Mouse (Mus musculus) lung, adult 18-20 months (tissue): ENCODE data around the gene Hid1.

Experiments
- DNase-seq, 2 experiments: peaks; one replicate each; pipeline ENCODE4 v3.0.0; 2022; ENCODE audit warnings: mixed read lengths in 2 of 2

Hid1 gene

GRCm38 (mm10) chr11:115374695-115375425 is 7.3 kb upstream of the Hid1 start:
- DNase-seq, result no peak

- DNase-seq, result peak; percentile 69 to 80
Measured at GRCm38 (mm10) chr11:115373805-115374694, 6.5 kb upstream of the Hid1 start.

- no peak for DNase-seq
Measured at GRCm38 (mm10) chr11:115372737-115373136, 5.2 kb upstream of the Hid1 start.

GRCm38 (mm10) chr11:115372015-115372414 is 4.5 kb upstream of the Hid1 start:
- no peak for DNase-seq

GRCm38 (mm10) chr11:115371354-115371753 is 3.8 kb upstream of the Hid1 start:
- no peak for DNase-seq

GRCm38 (mm10) chr11:115370368-115370767 is 2.8 kb upstream of the Hid1 start:
- DNase-seq, result no peak

- no peak for DNase-seq
Measured at GRCm38 (mm10) chr11:115366706-115367394, 706 bp downstream of the Hid1 start.

GRCm38 (mm10) chr11:115366039-115366705 is 1.4 kb downstream of the Hid1 start:
- DNase-seq, result no peak

- DNase-seq, result peak; percentile 61 to 69
Measured at GRCm38 (mm10) chr11:115364136-115364535, 3.4 kb downstream of the Hid1 start.

GRCm38 (mm10) chr11:115359726-115360125 is 7.8 kb downstream of the Hid1 start:
- no peak for DNase-seq

- peak; percentile 34 to 46 for DNase-seq
Measured at GRCm38 (mm10) chr11:115359293-115359692, 8.3 kb downstream of the Hid1 start.

GRCm38 (mm10) chr11:115358468-115358867 is 9.1 kb downstream of the Hid1 start:
- peak; percentile 65 to 77 for DNase-seq

GRCm38 (mm10) chr11:115354183-115354582 is 13.4 kb downstream of the Hid1 start:
- peak; percentile 49 to 60 for DNase-seq

GRCm38 (mm10) chr11:115353375-115353774 is 14.2 kb downstream of the Hid1 start:
- DNase-seq, result no peak

GRCm38 (mm10) chr11:115349976-115350375 is 17.6 kb downstream of the Hid1 start:
- no peak for DNase-seq

GRCm38 (mm10) chr11:115348681-115349248 is 18.8 kb downstream of the Hid1 start:
- no peak for DNase-seq

- DNase-seq, result no peak
Measured at GRCm38 (mm10) chr11:115345515-115345914, 22.0 kb downstream of the Hid1 start.

- no peak for DNase-seq
Measured at GRCm38 (mm10) chr11:115344967-115345366, 22.6 kb downstream of the Hid1 start.

GRCm38 (mm10) chr11:115341866-115342265 is 25.7 kb downstream of the Hid1 start:
- DNase-seq, result no peak

- no peak for DNase-seq
Measured at GRCm38 (mm10) chr11:115341246-115341645, 26.3 kb downstream of the Hid1 start.

- DNase-seq, result no peak
Measured at GRCm38 (mm10) chr11:115337826-115338225, 29.7 kb downstream of the Hid1 start.

GRCm38 (mm10) chr11:115337350-115337749 is 30.2 kb downstream of the Hid1 start:
- no peak for DNase-seq
